Mouse (Mus musculus): Measurements from ENCODE around the gene Aaed1. TPM values are rescaled to one million over a fixed set of nuclear protein-coding genes. Genes with fewer than 3 reads are reported as not detected.
A peak's percentile ranks its signal among the peaks of the same experiment; 100 is the strongest.

The Aaed1 gene
- 10 to 100 TPM; 40.6 to 45.6 TPM for total RNA-seq (2021)
- long read RNA-seq, experiment 1, transcript Aaed1-207 (6 exons, 3,011 nt) = major isoform, 27 of 33 reads
- long read RNA-seq, experiment 1, partial matches to known transcripts = 1 of 33 reads
- long read RNA-seq, experiment 1, other reads (novel, unspliced or antisense) = 4 of 33 reads
- long read RNA-seq, experiment 2, transcript Aaed1-207 (6 exons, 3,011 nt) = major isoform, 70 of 89 reads
- long read RNA-seq, experiment 2, partial matches to known transcripts = 9 of 89 reads
- long read RNA-seq, experiment 2, other reads (novel, unspliced or antisense) = 7 of 89 reads

- peak; percentile 90 to 92 for DNase-seq (ENCODE audit: low spot score in 2 of 2)
These were observed at the start of gene Aaed1 for GRCm38 (mm10) chr13:64312024-64312915. Gene Aaed1 (minus strand): TSS chr13:64312710.

- DNase-seq (ENCODE audit: low spot score in 2 of 2) = no peak
These were observed 49.6 kb upstream of the Aaed1 start for GRCm38 (mm10) chr13:64362139-64362538.

DNA sequence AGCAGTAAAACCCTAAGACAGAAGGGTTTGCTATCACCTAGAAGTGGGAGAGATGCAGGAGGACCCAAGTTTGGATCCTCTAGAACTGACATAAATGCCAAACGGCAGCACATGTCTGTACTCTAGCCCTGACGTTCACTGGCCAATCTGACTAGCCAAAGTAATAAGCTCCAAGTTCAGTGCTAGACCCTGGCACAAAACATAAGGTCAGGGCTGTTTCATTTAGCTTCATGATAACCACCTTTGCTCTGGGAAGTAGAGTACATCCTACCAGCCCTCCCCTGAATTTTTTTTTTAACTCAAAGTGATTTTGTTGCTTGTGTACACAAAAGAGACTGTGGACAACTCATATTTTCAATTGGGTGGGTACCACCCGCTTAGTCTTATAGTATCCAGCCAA lies 48.5 kb upstream of the Aaed1 start:
- no peak for DNase-seq (ENCODE audit: low spot score in 2 of 2)

DNA sequence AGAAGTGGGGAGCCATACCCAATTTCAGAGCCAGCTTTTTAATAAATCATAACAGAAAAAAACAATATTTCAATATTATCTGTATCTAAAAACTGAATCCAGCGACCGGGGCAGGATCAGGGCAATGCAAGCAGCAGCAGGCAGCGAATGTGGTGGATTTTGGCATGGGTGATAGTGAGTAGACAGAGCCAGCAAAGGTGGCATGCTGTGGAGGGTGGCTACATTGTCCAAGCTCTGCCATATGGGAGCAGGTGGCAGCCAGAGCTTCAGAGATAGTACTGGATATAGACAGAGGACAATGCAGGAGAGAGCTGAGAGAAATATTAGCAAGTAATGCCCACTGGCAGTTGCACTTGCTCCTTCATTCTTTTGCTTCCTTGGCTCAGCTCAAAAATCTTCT lies 47.2 kb upstream of the Aaed1 start:
- DNase-seq (ENCODE audit: low spot score in 2 of 2) = no peak

GRCm38 (mm10) chr13:64358476-64358875 lies 46.0 kb upstream of the Aaed1 start:
- DNase-seq (ENCODE audit: low spot score in 2 of 2) = no peak

DNA sequence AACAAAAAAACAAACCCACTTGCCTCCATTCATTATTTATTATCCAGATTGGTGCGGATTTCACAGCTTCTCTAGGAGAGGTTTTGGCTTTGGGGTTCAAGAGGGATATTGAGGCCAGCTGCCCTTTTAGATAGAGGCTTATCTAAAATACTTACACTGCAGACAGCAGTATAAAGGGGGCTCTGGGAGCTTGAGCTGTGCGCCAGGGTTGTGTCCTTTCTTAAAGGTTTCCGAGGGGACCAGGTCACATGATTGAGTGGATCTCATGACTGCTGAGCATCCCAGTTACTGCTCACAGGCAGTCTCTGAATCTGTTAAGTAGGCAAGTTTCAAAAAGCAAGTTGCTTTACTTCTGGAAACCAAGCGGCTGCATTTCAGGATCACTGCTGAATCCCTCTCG lies 44.9 kb upstream of the Aaed1 start:
- no peak for DNase-seq (ENCODE audit: low spot score in 2 of 2)

DNA sequence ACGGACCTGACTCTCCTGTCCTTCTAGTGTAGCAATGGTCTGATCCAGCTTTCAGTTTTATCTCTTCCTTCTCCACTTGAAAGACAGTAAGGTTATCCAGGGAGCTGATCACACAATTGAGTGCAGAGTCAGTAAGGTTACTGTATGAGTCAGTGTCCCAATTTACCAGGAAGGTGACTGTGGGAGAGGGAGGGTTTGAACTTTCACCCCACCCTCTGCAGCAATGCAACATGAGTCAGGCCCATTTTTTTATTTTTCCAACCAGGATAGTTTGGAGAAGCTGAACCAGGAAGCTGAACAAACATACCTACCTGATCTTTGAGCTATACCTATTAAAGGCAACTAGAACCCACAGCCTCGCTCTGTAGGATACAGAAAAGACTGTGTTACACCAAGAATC lies 37.0 kb upstream of the Aaed1 start:
- no peak for DNase-seq (ENCODE audit: low spot score in 2 of 2)

DNA sequence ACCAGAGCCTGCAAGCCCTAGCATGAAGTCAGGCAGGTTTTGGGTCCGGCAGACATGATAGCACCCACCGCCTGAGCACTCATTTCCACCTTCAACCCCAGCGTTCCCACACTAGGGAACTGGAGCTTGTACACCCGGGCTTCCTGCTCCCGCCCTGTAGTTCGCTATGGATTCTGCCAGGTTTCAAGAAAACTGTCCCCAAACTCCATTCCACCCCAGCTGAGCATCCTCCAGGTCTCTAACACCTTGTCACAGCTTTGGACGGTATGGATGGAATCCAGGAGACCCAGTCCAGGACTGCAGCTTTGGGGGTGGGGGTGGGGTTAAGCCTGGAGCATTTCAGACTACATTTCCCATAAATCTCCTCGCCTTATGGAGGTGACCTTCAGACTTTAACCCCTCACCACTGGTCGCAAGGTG lies 31.6 kb upstream of the Aaed1 start:
- DNase-seq (ENCODE audit: low spot score in 2 of 2) = peak; percentile 19 to 23

GRCm38 (mm10) chr13:64343598-64343997 lies 31.1 kb upstream of the Aaed1 start:
- no peak for DNase-seq (ENCODE audit: low spot score in 2 of 2)

GRCm38 (mm10) chr13:64335546-64336132 lies 23.1 kb upstream of the Aaed1 start:
- DNase-seq (ENCODE audit: low spot score in 2 of 2) = no peak

DNA sequence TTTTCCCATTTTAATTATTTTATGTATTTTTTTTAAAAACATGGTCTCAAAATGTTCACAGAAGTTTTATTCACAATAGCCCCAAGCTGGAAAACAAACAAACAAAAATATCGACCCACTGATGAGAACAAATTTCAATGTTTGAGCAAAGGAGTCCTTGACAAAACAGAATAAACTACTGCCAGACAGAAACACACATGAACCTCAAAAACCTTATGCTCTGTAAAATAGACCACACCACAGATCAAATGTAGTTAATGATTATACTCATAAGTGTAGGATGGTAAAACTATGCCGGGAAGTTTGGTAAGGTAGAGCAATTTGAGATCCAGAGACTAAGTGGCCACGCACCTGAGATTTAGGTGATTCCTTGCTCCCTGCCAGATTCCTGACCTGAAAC lies 20.6 kb upstream of the Aaed1 start:
- DNase-seq (ENCODE audit: low spot score in 2 of 2) = no peak

GRCm38 (mm10) chr13:64332321-64332720 lies 19.8 kb upstream of the Aaed1 start:
- DNase-seq (ENCODE audit: low spot score in 2 of 2) = no peak

DNA sequence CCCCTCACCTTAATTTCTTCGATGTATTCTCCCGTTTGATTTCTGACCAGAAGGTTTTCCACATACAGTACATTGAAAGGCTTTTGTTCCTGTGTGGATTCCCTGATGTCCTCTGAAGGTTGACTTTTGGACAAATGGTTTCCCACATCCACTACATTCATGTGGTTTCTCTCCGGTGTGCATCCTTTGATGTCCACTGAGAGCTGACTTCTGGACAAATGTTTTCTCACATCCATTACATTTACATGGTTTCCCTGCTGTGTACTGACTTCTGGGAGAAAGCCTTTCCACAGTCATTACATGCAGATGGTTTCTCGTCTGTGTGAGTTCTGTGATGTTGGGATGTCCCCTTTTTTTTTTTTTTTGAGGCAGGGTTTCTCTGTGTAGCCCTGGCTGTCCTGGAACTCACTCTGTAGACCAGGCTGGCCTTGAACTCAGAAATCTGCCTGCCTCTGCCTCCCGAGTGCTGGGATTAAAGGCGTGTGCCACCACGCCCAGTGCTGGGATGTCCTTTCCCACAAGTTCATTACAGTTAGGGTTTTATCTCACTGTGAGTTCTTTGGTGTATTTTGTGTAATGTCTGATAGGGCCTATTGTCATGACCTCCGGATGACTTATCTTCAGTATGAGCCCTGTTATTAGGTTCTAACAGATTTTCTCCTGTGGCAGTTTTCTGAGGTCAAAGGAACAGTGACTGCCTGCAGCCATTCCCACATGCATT lies 10.2 kb upstream of the Aaed1 start:
- DNase-seq (ENCODE audit: low spot score in 2 of 2) = no peak

GRCm38 (mm10) chr13:64320334-64320733 lies 7.8 kb upstream of the Aaed1 start:
- DNase-seq (ENCODE audit: low spot score in 2 of 2) = no peak

- DNase-seq (ENCODE audit: low spot score in 2 of 2) = no peak
These were observed 7.3 kb upstream of the Aaed1 start for GRCm38 (mm10) chr13:64319782-64320181.

DNA sequence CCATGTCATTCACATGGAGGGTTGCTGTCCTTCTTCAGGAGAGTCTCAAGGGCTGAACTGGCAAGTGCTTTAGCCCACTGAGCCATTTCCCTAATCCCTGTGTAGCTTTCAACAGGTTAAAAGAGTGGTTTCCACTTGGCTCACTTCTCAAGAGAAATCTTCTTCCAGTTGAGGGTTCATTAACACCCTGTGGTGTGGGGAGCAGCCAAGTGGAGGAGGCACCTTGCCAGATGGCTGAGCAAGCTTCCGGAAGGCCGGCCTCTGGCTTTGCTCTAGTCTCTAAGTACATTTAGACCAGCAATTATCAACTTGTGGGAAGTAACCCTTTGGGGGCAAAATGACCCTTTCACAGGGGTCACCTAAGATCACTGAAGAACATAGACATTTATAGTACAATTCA lies 5.8 kb upstream of the Aaed1 start:
- DNase-seq (ENCODE audit: low spot score in 2 of 2) = no peak

DNA sequence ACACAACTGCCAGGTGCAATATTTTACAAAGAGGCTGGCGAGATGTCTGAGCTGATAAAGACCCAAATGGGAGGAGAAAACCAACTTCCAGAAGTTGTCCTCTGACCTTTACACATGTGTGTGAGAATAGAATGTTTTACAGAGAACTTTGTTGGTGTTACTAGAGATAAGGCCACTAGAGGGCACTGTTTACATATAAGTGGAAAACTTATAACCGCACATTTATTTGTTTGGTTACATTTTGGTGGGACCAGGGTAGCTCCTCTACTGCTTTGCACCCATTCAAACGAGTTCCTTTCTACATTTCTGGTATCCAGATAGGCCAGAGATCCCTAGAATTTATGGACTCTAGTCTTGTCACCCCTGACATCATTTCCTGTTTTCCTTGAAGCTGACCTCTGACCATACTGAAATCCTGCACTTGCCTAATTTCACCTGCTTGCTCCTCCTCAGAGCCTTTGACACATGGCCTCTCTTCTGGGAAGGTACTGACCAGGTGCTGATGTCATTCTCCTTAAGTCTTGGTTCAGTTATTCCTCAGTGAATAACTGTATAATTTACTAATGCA lies 3.1 kb upstream of the Aaed1 start:
- no peak for DNase-seq (ENCODE audit: low spot score in 2 of 2)

GRCm38 (mm10) chr13:64314041-64314440 lies 1.5 kb upstream of the Aaed1 start:
- DNase-seq (ENCODE audit: low spot score in 2 of 2) = no peak

DNA sequence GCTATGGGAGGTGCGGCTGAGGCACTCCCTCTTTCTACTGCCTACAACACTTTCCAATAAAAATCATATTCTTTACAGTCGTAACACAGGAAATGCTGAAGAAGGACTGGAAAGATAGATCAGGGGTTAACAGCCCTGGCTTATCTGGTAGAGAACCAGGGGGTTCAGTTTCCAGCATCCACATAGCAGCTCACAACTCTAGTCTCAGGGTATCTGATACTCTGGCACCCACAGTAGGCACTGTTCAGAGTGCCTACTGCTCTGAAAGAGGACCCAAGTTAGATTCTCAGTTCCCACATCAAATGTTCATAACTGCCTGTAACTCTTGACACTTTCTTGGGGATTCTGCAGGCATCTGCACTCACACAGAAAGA lies 393 bp upstream of the Aaed1 start:
- no peak for DNase-seq (ENCODE audit: low spot score in 2 of 2)

- no peak for DNase-seq (ENCODE audit: low spot score in 2 of 2)
These were observed 1.2 kb downstream of the Aaed1 start for GRCm38 (mm10) chr13:64311266-64311665.

GRCm38 (mm10) chr13:64310585-64310984 lies 1.9 kb downstream of the Aaed1 start:
- DNase-seq (ENCODE audit: low spot score in 2 of 2) = no peak

Measured in adrenal gland, adult 18-20 months (tissue).